Mouse (Mus musculus): Measurements from ENCODE around the gene Rassf3. TPM values are rescaled to one million over a fixed set of nuclear protein-coding genes. Genes with fewer than 3 reads are reported as not detected.
A peak's percentile ranks its signal among the peaks of the same experiment; 100 is the strongest.

Rassf3 gene
- polyA plus RNA-seq, 1 experiment from 2014 or later, result 6.6 TPM

GRCm38 (mm10) chr10:121500034-121500433, 23.9 kb upstream of the Rassf3 start:
- Histone ChIP-seq H3K36me3 (replicated peaks) (no peaks in the 10 kb centered on the region), H3K27ac (0 out of 2 replicates have a peak overlapping the region, but pooled peaks have one; percentile 5), H3K9ac (no peak overlapping the region), H3K4me1 (peaks cover 12% of the 10 kb centered on the region), H3K4me2 (no peak overlapping the region), H3K9me3 (no peaks in the 10 kb centered on the region), H3K27me3 (no peaks in the 10 kb centered on the region), H3K4me3 (replicated peaks) (no peak overlapping the region)
- no peak for ATAC-seq (ENCODE audit: low FRiP score)
- WGBS, result 84% methylated on average over 5 of the region's 5 CpGs

GRCm38 (mm10) chr10:121499063-121499462, 22.9 kb upstream of the Rassf3 start:
- Histone ChIP-seq H3K27me3 (no peaks in the 10 kb centered on the region), H3K4me3 (replicated peaks) (no peak overlapping the region), H3K27ac (no peak overlapping the region), H3K9ac (no peak overlapping the region), H3K4me1 (peaks cover 8% of the 10 kb centered on the region), H3K4me2 (no peak overlapping the region), H3K9me3 (no peaks in the 10 kb centered on the region), H3K36me3 (replicated peaks) (no peaks in the 10 kb centered on the region)
- ATAC-seq (ENCODE audit: low FRiP score), result no peak
- 74% methylated on average over 2 of the region's 2 CpGs for WGBS

- Histone ChIP-seq H3K4me3 (replicated peaks) (no peak overlapping the region), H3K9ac (no peak overlapping the region), H3K4me2 (no peak overlapping the region), H3K27me3 (no peaks in the 10 kb centered on the region), H3K36me3 (replicated peaks) (no peaks in the 10 kb centered on the region), H3K4me1 (peaks cover 8% of the 10 kb centered on the region), H3K9me3 (no peaks in the 10 kb centered on the region), H3K27ac (peak overlapping the region; percentile 32; the same call in 1 of the 2 replicates)
- WGBS, result 73% methylated on average over 8 of the region's 8 CpGs
- ATAC-seq (ENCODE audit: low FRiP score), result no peak
Measured at GRCm38 (mm10) chr10:121498481-121498904, 22.3 kb upstream of the Rassf3 start.

GRCm38 (mm10) chr10:121497968-121498367, 21.8 kb upstream of the Rassf3 start:
- H3K36me3 ChIP-seq (replicated peaks), result no peaks in the 10 kb centered on the region
- H3K27ac ChIP-seq, result no peak overlapping the region
- no peak for ATAC-seq (ENCODE audit: low FRiP score)
- no peaks in the 10 kb centered on the region for H3K27me3 ChIP-seq
- peaks cover 8% of the 10 kb centered on the region for H3K4me1 ChIP-seq
- H3K9me3 ChIP-seq, result no peaks in the 10 kb centered on the region
- WGBS, result 82% methylated on average over 7 of the region's 7 CpGs
- no peak overlapping the region for H3K4me2 ChIP-seq
- no peak overlapping the region for H3K4me3 ChIP-seq (replicated peaks)
- no peak overlapping the region for H3K9ac ChIP-seq

GRCm38 (mm10) chr10:121496616-121497015, 20.5 kb upstream of the Rassf3 start:
- Histone ChIP-seq H3K4me3 (replicated peaks) (no peak overlapping the region), H3K27me3 (no peaks in the 10 kb centered on the region), H3K9me3 (no peaks in the 10 kb centered on the region), H3K36me3 (replicated peaks) (no peaks in the 10 kb centered on the region), H3K4me1 (peaks cover 8% of the 10 kb centered on the region), H3K9ac (no peak overlapping the region), H3K4me2 (no peak overlapping the region), H3K27ac (no peak overlapping the region)
- 86% methylated on average over 7 of the region's 7 CpGs for WGBS
- no peak for ATAC-seq (ENCODE audit: low FRiP score)

- ATAC-seq (ENCODE audit: low FRiP score), result no peak
- Histone ChIP-seq H3K9me3 (no peaks in the 10 kb centered on the region), H3K4me1 (peaks cover 5% of the 10 kb centered on the region; the same call in 1 of the 2 replicates), H3K9ac (no peak overlapping the region), H3K4me3 (replicated peaks) (no peak overlapping the region), H3K4me2 (no peak overlapping the region), H3K27ac (no peak overlapping the region), H3K27me3 (no peaks in the 10 kb centered on the region), H3K36me3 (replicated peaks) (no peaks in the 10 kb centered on the region)
- 76% methylated on average over 2 of the region's 2 CpGs for WGBS
Measured at GRCm38 (mm10) chr10:121494163-121494425, 17.9 kb upstream of the Rassf3 start.

GRCm38 (mm10) chr10:121493374-121494162, 17.4 kb upstream of the Rassf3 start:
- H3K4me2 ChIP-seq, result no peak overlapping the region
- H3K4me3 ChIP-seq (replicated peaks), result no peak overlapping the region
- H3K9me3 ChIP-seq, result no peaks in the 10 kb centered on the region
- H3K27me3 ChIP-seq, result no peaks in the 10 kb centered on the region
- peaks cover under 1% of the 10 kb centered on the region; the same call in 1 of the 2 replicates for H3K4me1 ChIP-seq
- 83% methylated on average over 9 of the region's 9 CpGs for WGBS
- no peak for ATAC-seq (ENCODE audit: low FRiP score)
- H3K9ac ChIP-seq, result no peak overlapping the region
- no peaks in the 10 kb centered on the region for H3K36me3 ChIP-seq (replicated peaks)
- no peak overlapping the region for H3K27ac ChIP-seq

- no peaks in the 10 kb centered on the region for H3K9me3 ChIP-seq
- no peak overlapping the region for H3K27ac ChIP-seq
- no peak overlapping the region for H3K9ac ChIP-seq
- ATAC-seq (ENCODE audit: low FRiP score), result no peak
- WGBS, result 85% methylated on average over 7 of the region's 7 CpGs
- H3K27me3 ChIP-seq, result no peaks in the 10 kb centered on the region
- no peak overlapping the region for H3K4me2 ChIP-seq
- no peaks in the 10 kb centered on the region for H3K36me3 ChIP-seq (replicated peaks)
- H3K4me3 ChIP-seq (replicated peaks), result no peak overlapping the region
- no peaks in the 10 kb centered on the region for H3K4me1 ChIP-seq
Measured at GRCm38 (mm10) chr10:121492608-121493315, 16.6 kb upstream of the Rassf3 start.

- Histone ChIP-seq H3K9ac (no peak overlapping the region), H3K4me1 (no peaks in the 10 kb centered on the region), H3K4me3 (replicated peaks) (no peak overlapping the region), H3K9me3 (no peaks in the 10 kb centered on the region), H3K4me2 (no peak overlapping the region), H3K27ac (no peak overlapping the region), H3K36me3 (replicated peaks) (no peaks in the 10 kb centered on the region), H3K27me3 (no peaks in the 10 kb centered on the region)
- ATAC-seq (ENCODE audit: low FRiP score), result no peak
- WGBS, result 93% methylated on average over 6 of the region's 6 CpGs
Measured at GRCm38 (mm10) chr10:121489941-121490340, 13.8 kb upstream of the Rassf3 start.

GRCm38 (mm10) chr10:121488623-121489299, 12.6 kb upstream of the Rassf3 start:
- Histone ChIP-seq H3K36me3 (replicated peaks) (no peaks in the 10 kb centered on the region), H3K9me3 (no peaks in the 10 kb centered on the region), H3K27ac (no peak overlapping the region), H3K4me3 (replicated peaks) (no peak overlapping the region), H3K4me2 (no peak overlapping the region), H3K27me3 (no peaks in the 10 kb centered on the region), H3K9ac (no peak overlapping the region), H3K4me1 (no peaks in the 10 kb centered on the region)
- 91% methylated on average over 14 of the region's 14 CpGs for WGBS
- ATAC-seq (ENCODE audit: low FRiP score), result no peak

GRCm38 (mm10) chr10:121487716-121488115, 11.6 kb upstream of the Rassf3 start:
- H3K4me3 ChIP-seq (replicated peaks), result no peak overlapping the region
- WGBS, result 66% methylated on average over 4 of the region's 4 CpGs
- H3K36me3 ChIP-seq (replicated peaks), result no peaks in the 10 kb centered on the region
- no peak for ATAC-seq (ENCODE audit: low FRiP score)
- H3K4me2 ChIP-seq, result no peak overlapping the region
- no peak overlapping the region for H3K27ac ChIP-seq
- no peaks in the 10 kb centered on the region for H3K9me3 ChIP-seq
- H3K9ac ChIP-seq, result no peak overlapping the region
- H3K4me1 ChIP-seq, result no peaks in the 10 kb centered on the region
- no peaks in the 10 kb centered on the region for H3K27me3 ChIP-seq

- Histone ChIP-seq H3K27me3 (no peaks in the 10 kb centered on the region), H3K27ac (no peak overlapping the region), H3K9ac (no peak overlapping the region), H3K4me1 (no peaks in the 10 kb centered on the region), H3K4me3 (replicated peaks) (no peak overlapping the region), H3K9me3 (no peaks in the 10 kb centered on the region), H3K4me2 (no peak overlapping the region), H3K36me3 (replicated peaks) (no peaks in the 10 kb centered on the region)
- WGBS, result 92% methylated on average over 9 of the region's 9 CpGs
- ATAC-seq (ENCODE audit: low FRiP score), result no peak
Measured at GRCm38 (mm10) chr10:121486350-121486749, 10.2 kb upstream of the Rassf3 start.

All from forebrain, embryonic 12.5 days (tissue).